Mouse (Mus musculus) midbrain, postnatal 0 days (tissue): ENCODE measurements at regions not wholly inside any gene's neighbourhood (a gene's known extent, or its start where the extent isn't known, plus 50 kb on each side); places are given as distances from the start of the nearest gene placed in this dataset.
"Not testable (repeated sequence)": the region's sequence is repeated elsewhere in the genome, so short reads cannot be mapped to it uniquely, and the experiment has no call there.

ENCODE experiments used
- ATAC-seq: fragments of 200-750 bp; cut with Nextera tagmentation; 2 replicates; pipeline ENCODE4 v1.8.0; 2017; ENCODE audit warnings: moderate number of reproducible peaks, mild to moderate bottlenecking, moderate TSS enrichment, moderate library complexity; ENCODE audit not compliant: low FRiP score
- DNase-seq: peaks from one replicate; pipeline ENCODE4 v3.0.0-alpha.2; 2015; ENCODE audit warnings: low spot score
- H3K27ac ChIP-seq: fragments of 300-500 bp; sonication (generic); 2 replicates; pipeline ENCODE4 v1.5.1; 2014; ENCODE audit warnings: low read depth, mild to moderate bottlenecking, low read length, mixed read lengths
- H3K27me3 ChIP-seq: fragments of 300-500 bp; sonication (generic); 2 replicates; pipeline ENCODE4 v1.6.1; 2014; ENCODE audit warnings: low read length, control low read depth, mixed read lengths; ENCODE audit not compliant: insufficient read depth
- H3K36me3 ChIP-seq: fragments of 300-500 bp; sonication (generic); 2 replicates; pipeline ENCODE4 v1.6.1; 2014; ENCODE audit warnings: low read length, control low read depth, mixed read lengths; ENCODE audit not compliant: insufficient read depth
- H3K4me1 ChIP-seq: fragments of 300-500 bp; sonication (generic); 2 replicates; pipeline ENCODE4 v1.6.1; 2014; ENCODE audit warnings: mild to moderate bottlenecking, control low read depth, antibody characterized with exemption, low read length, mixed read lengths; ENCODE audit not compliant: insufficient read depth
- H3K4me2 ChIP-seq: fragments of 300-500 bp; sonication (generic); 2 replicates; pipeline ENCODE4 v1.6.1; 2014; ENCODE audit warnings: low read depth, mild to moderate bottlenecking, low read length, mixed read lengths; ENCODE audit not compliant: poor library complexity, severe bottlenecking
- H3K4me3 ChIP-seq: fragments of 300-500 bp; sonication (generic); 2 replicates; pipeline ENCODE4 v1.5.1; 2014; ENCODE audit warnings: low read depth, mild to moderate bottlenecking, low read length, moderate library complexity
- H3K9ac ChIP-seq: fragments of 300-500 bp; sonication (generic); replicated peaks from 2 replicates; pipeline ENCODE4 v1.6.1; 2014; ENCODE audit warnings: mild to moderate bottlenecking, low read length, moderate library complexity, mixed read lengths; ENCODE audit not compliant: poor library complexity, severe bottlenecking
- H3K9me3 ChIP-seq: fragments of 300-500 bp; sonication (generic); 2 replicates; pipeline ENCODE4 v1.6.1; 2016; ENCODE audit warnings: low read length, control low read depth
- CTCF ChIP-seq: IDR thresholded peaks from 2 replicates; pipeline ENCODE4 v1.5.1; 2016; ENCODE audit warnings: antibody characterized with exemption, mild to moderate bottlenecking
- WGBS: fragments of 180-500 bp; shearing (Covaris S2); extraction: QIAGEN DNeasy Blood & Tissue Kit; methylation state at CpG from one replicate; pipeline ENCODE4 v1.1.7; 2014; 5-methylcytosine and 5-hydroxymethylcytosine counted together

DNA sequence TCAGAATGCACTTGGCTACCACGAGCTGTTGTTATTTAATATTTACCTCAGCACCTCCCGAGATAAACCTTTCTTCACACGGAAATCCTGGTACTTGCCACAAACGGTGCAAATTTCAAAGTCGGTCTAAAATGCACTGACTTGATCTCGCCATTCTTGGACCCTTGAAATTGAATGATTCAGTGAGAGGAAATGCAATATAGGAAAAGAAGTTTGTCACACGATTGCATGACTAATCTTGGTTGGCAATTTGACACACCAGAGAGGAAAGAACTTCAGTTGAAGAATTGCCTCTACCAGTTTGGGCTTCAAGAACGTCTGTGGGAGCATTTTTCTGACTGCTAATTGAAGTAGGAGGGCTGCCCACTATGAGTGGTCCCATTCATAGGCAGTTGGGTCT, 93.4 kb upstream of the Cobl start:
- Histone ChIP-seq H3K4me1 (no peaks in the 10 kb centered on the region), H3K27ac (no peak overlapping the region), H3K27me3 (no peaks in the 10 kb centered on the region), H3K4me3 (no peak overlapping the region), H3K36me3 (no peaks in the 10 kb centered on the region), H3K9me3 (no peaks in the 10 kb centered on the region), H3K4me2 (no peak overlapping the region), H3K9ac (no peak overlapping the region)
- TF ChIP-seq CTCF: no peak
- WGBS: 59% methylated on average over 8 of the region's 8 CpGs
- ATAC-seq: no peak
- DNase-seq: no peak

GRCm38 (mm10) chr11:12545771-12546170, 81.0 kb upstream of the Cobl start:
- no peak for TF ChIP-seq CTCF
- Histone ChIP-seq H3K9me3 (no peaks in the 10 kb centered on the region), H3K4me2 (no peak overlapping the region), H3K36me3 (no peaks in the 10 kb centered on the region), H3K4me1 (no peaks in the 10 kb centered on the region), H3K4me3 (no peak overlapping the region), H3K9ac (no peak overlapping the region), H3K27ac (no peak overlapping the region), H3K27me3 (no peaks in the 10 kb centered on the region)
- ATAC-seq: no peak
- no peak for DNase-seq
- 65% methylated on average over 1 of the region's 1 CpGs for WGBS

DNA sequence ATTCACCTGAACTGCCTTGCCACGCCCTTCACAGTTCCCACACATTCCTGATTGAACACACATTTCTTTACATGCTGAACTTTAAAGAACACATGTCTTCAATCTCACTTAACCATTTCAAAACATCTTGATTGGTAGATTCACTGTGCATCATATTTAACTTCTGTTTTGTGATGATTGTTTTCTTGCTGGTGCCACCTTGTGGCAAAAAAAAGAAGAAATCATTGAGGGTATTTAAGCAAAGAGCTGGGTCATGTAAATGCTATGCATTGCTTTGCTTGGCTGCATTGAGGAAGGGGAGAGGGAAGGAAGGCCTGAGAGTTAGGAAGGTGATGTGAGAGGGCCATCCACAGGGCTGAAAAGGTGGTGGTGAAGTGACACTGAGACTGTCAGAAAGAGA, 78.3 kb upstream of the Cobl start:
- Histone ChIP-seq H3K4me3 (no peak overlapping the region), H3K9ac (no peak overlapping the region), H3K4me1 (no peaks in the 10 kb centered on the region), H3K4me2 (no peak overlapping the region), H3K9me3 (no peaks in the 10 kb centered on the region), H3K27ac (no peak overlapping the region), H3K36me3 (no peaks in the 10 kb centered on the region), H3K27me3 (no peaks in the 10 kb centered on the region)
- WGBS: 75% methylated on average over 1 of the region's 1 CpGs
- ATAC-seq (no peak), DNase-seq (no peak)
- peak; percentile 68 for TF ChIP-seq CTCF

GRCm38 (mm10) chr11:12540333-12540870, 75.6 kb upstream of the Cobl start:
- Histone ChIP-seq H3K27me3 (no peaks in the 10 kb centered on the region), H3K4me2 (no peak overlapping the region), H3K9me3 (no peaks in the 10 kb centered on the region), H3K4me3 (no peak overlapping the region), H3K36me3 (no peaks in the 10 kb centered on the region), H3K9ac (no peak overlapping the region), H3K4me1 (no peaks in the 10 kb centered on the region), H3K27ac (no peak overlapping the region)
- 29% methylated on average over 5 of the region's 5 CpGs for WGBS
- peak; percentile 77 for DNase-seq
- peak; percentile 76 for TF ChIP-seq CTCF
- ATAC-seq: no peak

- no peak for ATAC-seq
- no peak for TF ChIP-seq CTCF
- DNase-seq: no peak
- Histone ChIP-seq H3K9ac (no peak overlapping the region), H3K4me2 (no peak overlapping the region), H3K4me1 (no peaks in the 10 kb centered on the region), H3K27ac (no peak overlapping the region), H3K9me3 (no peaks in the 10 kb centered on the region), H3K27me3 (no peaks in the 10 kb centered on the region), H3K4me3 (no peak overlapping the region), H3K36me3 (no peaks in the 10 kb centered on the region)
- 30% methylated on average over 2 of the region's 2 CpGs for WGBS
These were observed 70.3 kb upstream of the Cobl start for GRCm38 (mm10) chr11:12535063-12535462.

DNA sequence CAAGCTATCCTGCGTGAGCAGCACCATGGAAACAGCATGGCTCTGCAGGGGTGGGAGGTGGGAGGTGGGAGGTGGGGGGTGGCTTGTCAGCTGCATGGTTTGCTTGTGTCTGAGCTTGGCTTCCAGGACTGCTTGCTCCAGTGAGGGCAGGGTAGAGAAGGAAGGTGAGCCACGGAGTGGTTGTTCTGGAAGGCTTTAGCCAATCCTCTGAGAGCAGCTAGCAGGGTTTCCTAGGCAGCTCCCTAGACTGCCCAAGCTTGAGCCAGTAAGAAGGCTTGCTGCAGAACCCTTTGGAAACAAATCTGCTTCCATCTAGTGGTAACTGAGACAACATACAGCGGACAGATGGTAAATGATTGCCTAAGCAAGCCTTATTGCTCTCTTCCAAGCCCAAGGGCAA, 67.5 kb upstream of the Cobl start:
- DNase-seq: peak; percentile 94
- H3K4me1 ChIP-seq: no peaks in the 10 kb centered on the region
- peak; percentile 99 for ATAC-seq
- no peak overlapping the region for H3K4me2 ChIP-seq
- H3K9me3 ChIP-seq: no peaks in the 10 kb centered on the region
- no peaks in the 10 kb centered on the region for H3K36me3 ChIP-seq
- 4% methylated on average over 3 of the region's 3 CpGs for WGBS
- TF ChIP-seq CTCF: peak; percentile 91
- H3K4me3 ChIP-seq: no peak overlapping the region
- peak overlapping the region; percentile 38; the same call in 1 of the 2 replicates for H3K27ac ChIP-seq
- no peak overlapping the region for H3K9ac ChIP-seq
- no peaks in the 10 kb centered on the region; the same call in 1 of the 2 replicates for H3K27me3 ChIP-seq

DNA sequence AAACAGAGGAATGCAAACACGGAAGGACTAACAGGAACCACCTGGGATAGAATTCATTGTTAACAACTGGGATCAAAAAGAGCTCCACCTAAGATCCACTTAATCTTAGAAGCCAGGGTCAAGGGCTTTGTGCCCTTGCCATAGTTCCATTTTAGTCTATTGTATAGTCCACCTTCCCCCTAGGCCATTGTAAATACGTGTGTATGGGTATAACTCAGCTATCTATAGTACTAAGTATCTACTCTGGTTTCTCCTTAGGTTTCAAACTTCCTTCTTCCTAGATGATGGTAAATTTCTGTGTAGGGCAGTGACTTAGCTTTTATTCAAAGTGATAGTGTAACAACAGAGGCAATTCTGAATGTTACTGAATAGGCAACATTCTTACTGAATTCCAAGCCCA, 57.3 kb upstream of the Cobl start:
- H3K9ac ChIP-seq, ATAC-seq, H3K4me3 ChIP-seq, H3K27me3 ChIP-seq, H3K9me3 ChIP-seq, H3K36me3 ChIP-seq, H3K4me2 ChIP-seq, H3K27ac ChIP-seq, DNase-seq, H3K4me1 ChIP-seq: not testable (repeated sequence)
- WGBS: 92% methylated on average over 2 of the region's 2 CpGs
